ENCODE assay signal across 9 mouse cellular contexts in genomic region chr2:72777330-72777729, GRCm38 (mm10).
DNase-seq lines count a peak whose midpoint lies in the region; ATAC-seq and TF ChIP-seq lines count a peak whose summit lies in the region.
"Had no signal": no experiment of that assay in that cellular context is flagged by ENCODE, and none has a peak within 500 bp of the region (broad histone marks: within the 10 kb centered on the region; RNA-seq: fewer than 3 reads in every experiment).

No protein-coding gene starts in this region.

- no peaks in the 10 kb centered on the region for H3K27me3 ChIP-seq in heart, embryonic 15.5 days
- peaks cover 15% of the 10 kb centered on the region for H3K27me3 ChIP-seq in G1E (ENCODE audit: insufficient read depth, low read length)
- H3K27me3 ChIP-seq in limb, embryonic 13.5 days, result no peaks in the 10 kb centered on the region
- no peaks in the 10 kb centered on the region for H3K27me3 ChIP-seq in kidney, embryonic 15.5 days

- no peaks in the 10 kb centered on the region for H3K9me3 ChIP-seq in heart, embryonic 15.5 days (replicated peaks)
- no peaks in the 10 kb centered on the region for H3K9me3 ChIP-seq in G1E (replicated peaks)
- no peaks in the 10 kb centered on the region for H3K9me3 ChIP-seq in limb, embryonic 13.5 days
- H3K9me3 ChIP-seq in kidney, embryonic 15.5 days (replicated peaks), result no peaks in the 10 kb centered on the region

- H3K4me3 ChIP-seq in heart, embryonic 15.5 days, result no peak overlapping the region
- no peak overlapping the region for H3K4me3 ChIP-seq in G1E (ENCODE audit: low read depth, low read length)
- no peak overlapping the region for H3K4me3 ChIP-seq in limb, embryonic 13.5 days
- H3K4me3 ChIP-seq in kidney, embryonic 15.5 days (replicated peaks), result no peak overlapping the region
- H3K4me3 ChIP-seq: myocyte had no signal

- H3K9ac ChIP-seq in heart, embryonic 15.5 days, result no peak overlapping the region
- H3K9ac ChIP-seq in limb, embryonic 13.5 days, result no peak overlapping the region
- no peak overlapping the region for H3K9ac ChIP-seq in kidney, embryonic 15.5 days

- no peak for ATAC-seq in heart, embryonic 15.5 days (replicated peaks; ENCODE audit: insufficient number of reproducible peaks, insufficient read depth, low FRiP score, low read depth)
- ATAC-seq in G1E (ENCODE audit: extremely low read depth, insufficient number of reproducible peaks, low FRiP score, poor library complexity, severe bottlenecking), result no peak
- ATAC-seq in limb, embryonic 13.5 days (ENCODE audit: low FRiP score, low read depth), result no peak
- no peak for ATAC-seq in kidney, embryonic 15.5 days (replicated peaks; ENCODE audit: low FRiP score)

- TF ChIP-seq CTCF in G1E (IDR thresholded peaks at IDR 0.05; ENCODE audit: low read depth, low read length), result peak; percentile 48; the same call in 1 of the 2 replicates

- H3K4me2 ChIP-seq in heart, embryonic 15.5 days, result no peak overlapping the region
- no peak overlapping the region for H3K4me2 ChIP-seq in limb, embryonic 13.5 days (replicated peaks)
- no peak overlapping the region for H3K4me2 ChIP-seq in kidney, embryonic 15.5 days

- DNase-seq in heart, adult 8-10 months (ENCODE audit: low spot score), result no peak
- DNase-seq in 3T3-L1 (ENCODE audit: low read depth, low spot score) (peak; percentile 63), G1E (ENCODE audit: low spot score) (no peak)
- no peak for DNase-seq in urinary bladder, postnatal 4 days (ENCODE audit: low spot score in 2 of 2)
- DNase-seq in urinary bladder, postnatal 10 days (ENCODE audit: low spot score), result no peak

- H3K27ac ChIP-seq in heart, embryonic 15.5 days, result peak overlapping the region; percentile 46; the same call in 1 of the 2 replicates
- peak overlapping the region; percentile 33; the same call in 1 of the 2 replicates for H3K27ac ChIP-seq in limb, embryonic 13.5 days
- H3K27ac ChIP-seq in kidney, embryonic 15.5 days, result no peak overlapping the region

- H3K36me3 ChIP-seq in heart, embryonic 15.5 days, result no peaks in the 10 kb centered on the region
- no peaks in the 10 kb centered on the region for H3K36me3 ChIP-seq in G1E (replicated peaks)
- no peaks in the 10 kb centered on the region for H3K36me3 ChIP-seq in limb, embryonic 13.5 days
- no peaks in the 10 kb centered on the region for H3K36me3 ChIP-seq in kidney, embryonic 15.5 days

- peaks cover 10% of the 10 kb centered on the region for H3K4me1 ChIP-seq in heart, embryonic 15.5 days (replicated peaks)
- peaks cover 14% of the 10 kb centered on the region for H3K4me1 ChIP-seq in G1E (ENCODE audit: insufficient read depth, low read depth, low read length)
- H3K4me1 ChIP-seq in limb, embryonic 13.5 days, result peaks cover 30% of the 10 kb centered on the region
- H3K4me1 ChIP-seq in kidney, embryonic 15.5 days, result no peaks in the 10 kb centered on the region

- 48% methylated on average over 3 of the region's 3 CpGs for WGBS in heart, embryonic 15.5 days
- 58% methylated on average over 3 of the region's 3 CpGs for WGBS in limb, embryonic 13.5 days
- 62% methylated on average over 3 of the region's 3 CpGs for WGBS in kidney, embryonic 15.5 days
